Mouse (Mus musculus) lung, adult 2 months (tissue): ENCODE results near the gene Kcnf1. TPM values are rescaled to one million over a fixed set of nuclear protein-coding genes. Genes with fewer than 3 reads are reported as not detected.
A peak's percentile ranks its signal among the peaks of the same experiment; 100 is the strongest.
"Not testable (repeated sequence)": the region's sequence is repeated elsewhere in the genome, so short reads cannot be mapped to it uniquely, and the experiment has no call there.

Experiments used
- DNase-seq: peaks from one replicate; pipeline ENCODE4 v3.0.0; 2022
- H3K4me1 ChIP-seq: fragments of 200-500 bp; 2 replicates; pipeline ENCODE4 v1.6.1; 2011; ENCODE audit warnings: low read length; ENCODE audit not compliant: control insufficient read depth, insufficient read depth
- H3K4me3 ChIP-seq: fragments of 200-500 bp; replicated peaks from 2 replicates; pipeline ENCODE3; 2011; ENCODE audit warnings: low read depth, mild to moderate bottlenecking, control low read depth, low read length; ENCODE audit errors: extremely low read depth
- CTCF ChIP-seq: fragments of 200-500 bp; IDR thresholded peaks from 2 replicates; pipeline ENCODE4 v1.5.1; 2011; ENCODE audit warnings: mild to moderate bottlenecking, low read length, control low read depth; ENCODE audit not compliant: insufficient read depth
- POLR2A ChIP-seq: fragments of 200-500 bp; IDR thresholded peaks from 2 replicates; pipeline ENCODE4 v1.6.1; 2011; ENCODE audit warnings: low read depth, mild to moderate bottlenecking, control low read depth, low read length, borderline replicate concordance; ENCODE audit errors: extremely low read depth
- WGBS: fragments of 180-500 bp; shearing (Covaris S2); methylation state at CpG from one replicate; pipeline ENCODE4 v1.1.7; 2018; 5-methylcytosine and 5-hydroxymethylcytosine counted together
- polyA plus RNA-seq: library from polyadenylated mRNA; depleted of rRNA; stranded (reverse); fragments of >200 nt; gene quantifications from 2 replicates; pipeline ENCODE4 v1.2.3, GENCODE M21; 2012; rRNA removed

The Kcnf1 gene
- polyA plus RNA-seq, 1 experiment, result 1.0 TPM

DNA sequence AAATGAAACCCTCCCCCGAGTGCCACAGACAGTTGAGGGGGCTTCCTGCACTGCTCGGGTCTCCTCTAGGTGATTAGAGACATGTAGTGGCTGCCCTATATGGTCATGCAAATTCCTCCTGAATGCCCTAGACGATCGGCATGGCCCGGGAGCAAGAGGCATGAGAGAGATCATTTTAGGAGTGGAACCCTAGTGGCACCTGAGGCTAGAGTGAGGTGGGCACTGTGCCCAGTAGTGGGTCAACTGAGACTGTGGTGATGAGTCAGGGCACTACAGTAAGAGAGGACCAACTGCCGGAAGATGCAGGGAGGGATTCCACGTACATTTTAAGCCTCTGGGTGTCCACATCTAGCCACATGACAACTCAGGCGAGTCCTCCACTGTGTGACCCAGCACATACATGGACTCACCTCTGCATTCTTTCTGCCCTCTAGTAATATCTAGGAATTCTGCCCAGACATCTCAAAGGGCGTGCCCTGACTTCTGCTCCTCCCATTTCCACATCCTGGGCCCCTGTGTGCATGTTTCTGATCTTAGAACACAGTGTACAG, 42.1 kb downstream of the Kcnf1 start:
- Histone ChIP-seq H3K4me1 (no peaks in the 10 kb centered on the region), H3K4me3 (no peak overlapping the region)
- 64% methylated on average over 9 of the region's 9 CpGs for WGBS
- TF ChIP-seq POLR2A (no peak), CTCF (no peak)
- DNase-seq, result no peak

DNA sequence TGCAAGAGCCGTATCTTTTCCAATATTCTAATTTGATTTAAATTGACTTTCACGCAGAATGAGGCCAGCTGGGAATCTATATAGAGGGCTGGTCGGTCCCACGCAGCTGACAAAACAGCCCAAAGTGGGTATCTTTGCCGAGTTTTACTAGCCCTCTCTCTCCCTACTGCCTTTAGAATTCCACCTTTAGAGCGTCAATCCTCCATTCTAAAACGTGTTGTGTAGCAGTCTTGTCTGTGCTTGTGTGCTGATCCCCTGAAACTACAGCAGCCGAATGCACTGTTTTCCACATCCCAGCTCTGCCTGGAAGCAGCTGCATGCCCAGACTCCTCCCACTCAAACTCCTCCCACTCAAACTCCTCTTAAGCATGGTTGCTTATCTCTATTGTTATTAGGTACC, 44.4 kb downstream of the Kcnf1 start:
- Histone ChIP-seq H3K4me3 (no peak overlapping the region), H3K4me1 (no peaks in the 10 kb centered on the region)
- no peak for DNase-seq
- no peak for TF ChIP-seq POLR2A
- no peak for TF ChIP-seq CTCF
- WGBS, result 69% methylated on average over 8 of the region's 8 CpGs

DNA sequence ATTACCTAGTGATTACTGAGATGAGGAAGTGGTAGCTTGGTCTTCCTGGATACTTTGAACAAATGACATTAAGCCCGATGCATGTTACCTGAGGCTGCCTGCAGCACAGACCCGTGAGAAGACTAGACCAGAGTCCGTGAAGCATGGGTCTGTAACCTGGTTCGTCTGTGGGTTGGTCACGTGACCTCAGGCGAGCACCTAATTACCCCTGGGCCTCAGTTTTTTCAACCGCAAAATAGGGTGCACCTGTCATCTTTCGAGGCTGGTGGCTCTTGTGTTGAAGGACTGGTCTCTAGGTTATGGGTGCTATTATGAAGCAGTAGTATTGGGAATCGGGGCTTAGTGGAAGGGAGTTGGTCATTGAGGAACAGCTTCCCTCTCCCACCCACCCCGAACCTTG, 45.1 kb downstream of the Kcnf1 start:
- no peak for DNase-seq
- no peaks in the 10 kb centered on the region for H3K4me1 ChIP-seq
- H3K4me3 ChIP-seq, result no peak overlapping the region
- WGBS, result 85% methylated on average over 10 of the region's 10 CpGs
- TF ChIP-seq POLR2A, result no peak
- no peak for TF ChIP-seq CTCF

DNA sequence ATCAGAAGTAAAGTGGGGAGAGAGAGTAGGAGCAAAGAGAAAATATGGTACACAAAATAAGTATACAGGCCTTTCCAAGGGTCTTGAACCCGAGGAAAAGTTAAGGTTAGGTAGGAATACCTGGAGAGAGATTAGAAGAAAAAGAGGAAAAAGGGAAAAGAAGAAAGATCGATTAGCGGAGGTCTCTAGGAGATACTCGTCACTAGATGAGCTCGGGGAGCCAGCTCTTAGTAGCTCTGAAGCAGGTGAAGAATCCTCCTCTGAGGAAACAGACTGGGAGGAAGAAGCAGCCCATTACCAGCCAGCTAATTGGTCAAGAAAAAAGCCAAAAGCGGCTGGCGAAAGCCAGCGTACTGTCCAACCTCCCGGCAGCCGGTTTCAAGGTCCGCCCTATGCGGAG, 53.8 kb downstream of the Kcnf1 start:
- not testable (repeated sequence) for H3K4me3 ChIP-seq, H3K4me1 ChIP-seq
- 96% methylated on average over 11 of the region's 12 CpGs for WGBS
- peak; percentile 7 for DNase-seq

Other genes with a start within 250 kb of the Kcnf1 start
- 73.8 and 81.2 TPM in 2 replicates for gene Pqlc3, start 176.5 kb downstream of the Kcnf1 start, polyA plus RNA-seq
- gene 2410004P03Rik, start 165.2 kb downstream of the Kcnf1 start, polyA plus RNA-seq, result 11.2 and 15.0 TPM in 2 replicates
- gene Pdia6, start 89.7 kb upstream of the Kcnf1 start, polyA plus RNA-seq, result 55.2 and 76.8 TPM in 2 replicates
- gene Atp6v1c2, start 152.5 kb upstream of the Kcnf1 start, polyA plus RNA-seq, result 42.8 and 55.3 TPM in 2 replicates
- gene Nol10, start 171.6 kb upstream of the Kcnf1 start, polyA plus RNA-seq, result 2.5 and 3.7 TPM in 2 replicates